Mouse (Mus musculus) hindbrain, embryonic 12.5 days (tissue): Measurements from ENCODE around the gene Adcyap1r1. TPM values are rescaled to one million over a fixed set of nuclear protein-coding genes. Genes with fewer than 3 reads are reported as not detected.

Source experiments
- ATAC-seq: fragments of 200-750 bp; cut with Nextera tagmentation; 2 replicates; pipeline ENCODE4 v1.8.0; 2017; ENCODE audit warnings: moderate TSS enrichment; ENCODE audit not compliant: low FRiP score
- H3K27ac ChIP-seq: fragments of 300-500 bp; sonication (generic); 2 replicates; pipeline ENCODE4 v1.5.1; 2016; ENCODE audit warnings: mild to moderate bottlenecking
- H3K27me3 ChIP-seq: fragments of 300-500 bp; sonication (generic); 2 replicates; pipeline ENCODE4 v1.6.1; 2016; ENCODE audit warnings: mild to moderate bottlenecking
- H3K36me3 ChIP-seq: fragments of 300-500 bp; sonication (generic); 2 replicates; pipeline ENCODE4 v1.6.1; 2016; ENCODE audit warnings: mild to moderate bottlenecking
- H3K4me1 ChIP-seq: fragments of 300-500 bp; sonication (generic); 2 replicates; pipeline ENCODE4 v1.6.1; 2016
- H3K4me2 ChIP-seq: fragments of 300-500 bp; sonication (generic); replicated peaks from 2 replicates; pipeline ENCODE4 v1.6.1; 2016; ENCODE audit warnings: mild to moderate bottlenecking
- H3K4me3 ChIP-seq: fragments of 300-500 bp; sonication (generic); 2 replicates; pipeline ENCODE4 v1.5.1; 2016; ENCODE audit warnings: mild to moderate bottlenecking
- H3K9ac ChIP-seq: fragments of 300-500 bp; sonication (generic); 2 replicates; pipeline ENCODE4 v1.6.1; 2016; ENCODE audit warnings: mild to moderate bottlenecking, moderate library complexity
- H3K9me3 ChIP-seq: fragments of 300-500 bp; sonication (generic); replicated peaks from 2 replicates; pipeline ENCODE4 v1.6.1; 2016; ENCODE audit warnings: mild to moderate bottlenecking
- WGBS: fragments of 180-500 bp; shearing (Covaris S2); methylation state at CpG from one replicate; pipeline ENCODE4 v1.1.7; 2016; 5-methylcytosine and 5-hydroxymethylcytosine counted together
- polyA plus RNA-seq: library from polyadenylated mRNA; unstranded; fragments of >200 nt; fragmentation: Nextera tagmentation; extraction: Ambion mirVana; gene quantifications from 2 replicates; pipeline ENCODE4 v1.2.1, GENCODE M21; 2016

The Adcyap1r1 gene
- polyA plus RNA-seq, 1 experiment from 2014 or later = 44.5 TPM

- whole genome bisulfite sequencing = 34% methylated on average over 12 of the region's 12 CpGs
- Histone ChIP-seq H3K4me3 (no peak overlapping the region), H3K4me1 (peaks cover 7% of the 10 kb centered on the region), H3K9me3 (0 out of 2 replicates have a peak, but pooled peaks cover 4% of the 10 kb centered on the region), H3K27me3 (no peaks in the 10 kb centered on the region), H3K9ac (no peak overlapping the region), H3K4me2 (no peak overlapping the region), H3K27ac (no peak overlapping the region), H3K36me3 (no peaks in the 10 kb centered on the region)
- peak; percentile 85 for ATAC-seq
These were observed 59.7 kb downstream of the Adcyap1r1 start for GRCm38 (mm10) chr6:55511212-55512065.

- Histone ChIP-seq H3K36me3 (no peaks in the 10 kb centered on the region), H3K4me1 (peaks cover 7% of the 10 kb centered on the region), H3K9me3 (0 out of 2 replicates have a peak, but pooled peaks cover 4% of the 10 kb centered on the region), H3K4me3 (no peak overlapping the region), H3K27me3 (no peaks in the 10 kb centered on the region), H3K4me2 (0 out of 2 replicates have a peak overlapping the region, but pooled peaks have one; percentile 6), H3K9ac (no peak overlapping the region), H3K27ac (no peak overlapping the region)
- 34% methylated on average over 19 of the region's 19 CpGs for WGBS
- peak; percentile 41 for ATAC-seq
These were observed 60.4 kb downstream of the Adcyap1r1 start for GRCm38 (mm10) chr6:55512066-55512703.

GRCm38 (mm10) chr6:55513477-55513876 is 61.7 kb downstream of the Adcyap1r1 start:
- no peak for ATAC-seq
- Histone ChIP-seq H3K27me3 (no peaks in the 10 kb centered on the region), H3K4me1 (peaks cover 7% of the 10 kb centered on the region), H3K9me3 (0 out of 2 replicates have a peak, but pooled peaks cover 4% of the 10 kb centered on the region), H3K36me3 (no peaks in the 10 kb centered on the region), H3K4me3 (no peak overlapping the region), H3K27ac (no peak overlapping the region), H3K9ac (no peak overlapping the region), H3K4me2 (no peak overlapping the region)
- WGBS = 47% methylated on average over 5 of the region's 5 CpGs

GRCm38 (mm10) chr6:55519605-55520201 is 67.9 kb downstream of the Adcyap1r1 start:
- Histone ChIP-seq H3K27me3 (no peaks in the 10 kb centered on the region), H3K4me1 (0 out of 2 replicates have a peak, but pooled peaks cover 4% of the 10 kb centered on the region), H3K36me3 (no peaks in the 10 kb centered on the region), H3K4me2 (peak overlapping the region; percentile 40), H3K9me3 (0 out of 2 replicates have a peak, but pooled peaks cover 4% of the 10 kb centered on the region), H3K9ac (no peak overlapping the region), H3K4me3 (no peak overlapping the region), H3K27ac (no peak overlapping the region)
- peak; percentile 93 for ATAC-seq
- 20% methylated on average over 11 of the region's 11 CpGs for WGBS

- H3K4me3 ChIP-seq = no peak overlapping the region
- no peak overlapping the region for H3K9ac ChIP-seq
- WGBS = 29% methylated on average over 10 of the region's 11 CpGs
- no peaks in the 10 kb centered on the region for H3K9me3 ChIP-seq
- peak; percentile 87 for ATAC-seq
- no peak overlapping the region for H3K27ac ChIP-seq
- H3K4me2 ChIP-seq = peak overlapping the region; percentile 40
- H3K27me3 ChIP-seq = no peaks in the 10 kb centered on the region
- H3K36me3 ChIP-seq = no peaks in the 10 kb centered on the region
- H3K4me1 ChIP-seq = 0 out of 2 replicates have a peak, but pooled peaks cover 4% of the 10 kb centered on the region
These were observed 68.7 kb downstream of the Adcyap1r1 start for GRCm38 (mm10) chr6:55520237-55521095.

GRCm38 (mm10) chr6:55536469-55536868 is 84.7 kb downstream of the Adcyap1r1 start:
- Histone ChIP-seq H3K27ac (no peak overlapping the region), H3K4me3 (no peak overlapping the region), H3K36me3 (no peaks in the 10 kb centered on the region), H3K27me3 (no peaks in the 10 kb centered on the region), H3K4me2 (no peak overlapping the region), H3K4me1 (peaks cover 5% of the 10 kb centered on the region; the same call in 1 of the 2 replicates), H3K9ac (no peak overlapping the region), H3K9me3 (no peaks in the 10 kb centered on the region; the same call in 1 of the 2 replicates)
- WGBS = 94% methylated on average over 2 of the region's 2 CpGs
- ATAC-seq = no peak

- no peak overlapping the region for H3K9ac ChIP-seq
- WGBS = 35% methylated on average over 10 of the region's 10 CpGs
- H3K4me3 ChIP-seq = no peak overlapping the region
- H3K36me3 ChIP-seq = no peaks in the 10 kb centered on the region
- ATAC-seq = no peak
- peaks cover 5% of the 10 kb centered on the region; the same call in 1 of the 2 replicates for H3K4me1 ChIP-seq
- no peak overlapping the region for H3K4me2 ChIP-seq
- H3K27ac ChIP-seq = no peak overlapping the region
- no peaks in the 10 kb centered on the region for H3K9me3 ChIP-seq
- no peaks in the 10 kb centered on the region for H3K27me3 ChIP-seq
These were observed 87.4 kb downstream of the Adcyap1r1 start for GRCm38 (mm10) chr6:55539196-55539595.

GRCm38 (mm10) chr6:55542359-55542758 is 90.6 kb downstream of the Adcyap1r1 start:
- no peak overlapping the region for H3K4me3 ChIP-seq
- ATAC-seq = no peak

GRCm38 (mm10) chr6:55543345-55543744 is 91.6 kb downstream of the Adcyap1r1 start:
- no peaks in the 10 kb centered on the region for H3K27me3 ChIP-seq
- no peak overlapping the region for H3K4me3 ChIP-seq
- no peak overlapping the region for H3K4me2 ChIP-seq
- H3K36me3 ChIP-seq = no peaks in the 10 kb centered on the region
- 86% methylated on average over 4 of the region's 4 CpGs for WGBS
- H3K4me1 ChIP-seq = peaks cover 5% of the 10 kb centered on the region; the same call in 1 of the 2 replicates
- H3K9ac ChIP-seq = no peak overlapping the region
- no peaks in the 10 kb centered on the region for H3K9me3 ChIP-seq
- H3K27ac ChIP-seq = no peak overlapping the region
- ATAC-seq = no peak

More at GRCm38 (mm10) chr6:55542359-55542758, 90.6 kb downstream of the Adcyap1r1 start:
- H3K27ac ChIP-seq = no peak overlapping the region
- 63% methylated on average over 3 of the region's 3 CpGs for WGBS
- no peak overlapping the region for H3K4me2 ChIP-seq
- no peaks in the 10 kb centered on the region for H3K27me3 ChIP-seq
- H3K36me3 ChIP-seq = no peaks in the 10 kb centered on the region
- H3K9me3 ChIP-seq = no peaks in the 10 kb centered on the region
- no peak overlapping the region for H3K9ac ChIP-seq
- H3K4me1 ChIP-seq = peaks cover 5% of the 10 kb centered on the region; the same call in 1 of the 2 replicates

- no peak overlapping the region for H3K4me2 ChIP-seq
These were observed 97.4 kb downstream of the Adcyap1r1 start for GRCm38 (mm10) chr6:55549211-55549610.

GRCm38 (mm10) chr6:55550926-55551325 is 99.1 kb downstream of the Adcyap1r1 start:
- H3K27ac ChIP-seq = no peak overlapping the region
- ATAC-seq = peak; percentile 56; the same call in 1 of the 2 replicates
- no peaks in the 10 kb centered on the region for H3K36me3 ChIP-seq
- no peaks in the 10 kb centered on the region for H3K9me3 ChIP-seq
- H3K9ac ChIP-seq = no peak overlapping the region
- no peak overlapping the region for H3K4me3 ChIP-seq
- WGBS = 46% methylated on average over 13 of the region's 13 CpGs
- no peaks in the 10 kb centered on the region for H3K27me3 ChIP-seq
- no peaks in the 10 kb centered on the region for H3K4me1 ChIP-seq
- H3K4me2 ChIP-seq = no peak overlapping the region

More at GRCm38 (mm10) chr6:55549211-55549610, 97.4 kb downstream of the Adcyap1r1 start:
- Histone ChIP-seq H3K9ac (no peak overlapping the region), H3K4me3 (no peak overlapping the region), H3K9me3 (no peaks in the 10 kb centered on the region), H3K27ac (no peak overlapping the region), H3K36me3 (no peaks in the 10 kb centered on the region), H3K4me1 (no peaks in the 10 kb centered on the region), H3K27me3 (no peaks in the 10 kb centered on the region)
- WGBS = 93% methylated on average over 6 of the region's 6 CpGs
- ATAC-seq = no peak
